Mouse (Mus musculus): ENCODE measurements around the gene Megf6. TPM values are rescaled to one million over a fixed set of nuclear protein-coding genes. Genes with fewer than 3 reads are reported as not detected.
A peak's percentile ranks its signal among the peaks of the same experiment; 100 is the strongest.

Gene Megf6
- 10 to 100 TPM; 50.0 to 52.8 TPM for total RNA-seq (2021)

DNA sequence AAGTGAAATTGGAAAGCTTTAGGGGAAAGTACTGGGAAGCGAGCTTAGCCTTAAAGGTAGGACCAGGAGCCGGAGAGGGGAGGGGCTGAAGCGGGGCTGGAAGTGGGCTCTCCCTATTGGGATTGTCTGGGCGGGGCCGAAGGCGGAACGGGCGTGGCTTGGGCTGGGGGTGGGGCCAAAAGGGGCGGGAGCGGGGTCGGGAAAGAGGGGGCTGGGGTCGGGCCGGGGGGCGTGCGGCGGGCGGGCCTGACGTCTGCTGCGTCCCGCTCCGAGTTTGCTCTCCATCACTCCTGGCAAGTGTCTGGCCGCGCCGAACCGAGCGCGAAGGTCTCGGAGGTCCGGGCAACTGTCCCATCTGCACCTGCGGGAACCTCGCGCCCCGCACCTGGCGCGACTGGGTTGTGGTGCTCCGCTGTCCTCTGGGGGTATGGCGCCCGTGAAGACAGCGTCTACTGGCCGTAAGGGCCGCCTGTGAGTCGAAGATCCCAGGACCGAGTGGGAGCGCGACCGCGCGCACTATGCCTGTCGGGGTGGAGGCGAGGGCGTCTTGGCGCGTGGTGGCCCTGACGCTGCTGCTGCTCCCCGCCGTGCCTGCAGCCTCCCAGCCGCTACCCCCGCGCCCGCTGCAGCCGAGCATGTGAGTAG lies at the start of gene Megf6:
Megf6 (plus strand) TSS at position 225 of the 645 bp plus-strand sequence.
- peak; percentile 76 for DNase-seq

- no peak for DNase-seq
Measured at GRCm38 (mm10) chr4:154121800-154122199, 48.7 kb upstream of the Megf6 start.

DNA sequence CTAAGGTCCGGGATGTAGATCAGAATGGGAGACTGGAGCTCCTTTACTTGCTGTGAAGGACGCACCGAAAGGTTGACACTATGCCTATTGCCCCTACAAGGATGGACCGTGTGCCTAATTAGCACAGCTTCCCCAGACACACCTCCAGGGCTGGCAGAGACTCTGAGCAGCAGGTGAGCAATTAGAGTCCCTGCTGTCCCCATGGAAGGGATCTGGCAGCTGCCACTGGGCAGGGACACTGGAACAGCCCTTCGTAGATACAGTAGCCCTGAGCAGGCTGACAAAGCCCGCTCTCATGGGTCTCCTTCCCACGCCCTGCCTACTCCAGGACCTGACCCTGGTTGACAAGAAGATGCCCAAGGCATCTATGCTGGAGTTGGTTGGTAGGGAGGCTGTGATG lies 48.2 kb upstream of the Megf6 start:
- no peak for DNase-seq

DNA sequence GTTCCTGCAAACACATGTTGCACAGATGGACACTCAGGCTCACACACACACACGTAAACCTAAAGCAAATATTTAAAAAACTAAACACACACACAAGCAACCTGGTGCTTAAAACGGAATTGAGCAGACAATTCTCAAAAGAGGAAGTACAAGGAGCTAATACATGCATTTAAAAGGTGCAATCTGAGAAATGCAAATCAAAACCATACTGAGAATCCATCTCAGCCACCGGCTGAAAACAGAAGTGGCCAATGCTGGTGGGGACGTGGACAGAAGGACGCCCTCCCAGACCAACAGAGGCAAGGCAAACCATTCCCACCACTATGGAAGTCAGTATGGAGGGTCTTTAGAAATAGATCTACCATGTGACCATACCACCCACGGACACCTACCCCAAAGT lies 47.0 kb upstream of the Megf6 start:
- no peak for DNase-seq

DNA sequence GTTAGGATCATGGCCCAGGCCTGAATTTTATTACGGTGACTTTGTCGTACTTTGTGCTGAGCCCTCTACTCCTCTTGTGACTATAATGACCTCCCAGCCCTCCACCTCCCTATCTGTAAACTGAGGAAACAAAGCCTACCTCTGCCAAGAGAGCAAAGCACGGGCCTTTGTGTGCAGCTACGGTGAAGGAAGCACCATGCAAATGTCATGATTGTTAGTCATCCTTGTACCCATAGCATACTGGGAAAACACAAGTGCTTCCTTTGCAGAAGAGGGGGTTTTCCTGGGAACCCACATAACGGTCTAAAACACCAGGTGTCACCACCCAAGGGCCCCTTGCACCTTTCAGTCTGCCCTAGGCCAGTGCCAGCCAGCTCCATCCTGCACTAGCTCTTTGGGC lies 45.3 kb upstream of the Megf6 start:
- DNase-seq, result no peak

DNA sequence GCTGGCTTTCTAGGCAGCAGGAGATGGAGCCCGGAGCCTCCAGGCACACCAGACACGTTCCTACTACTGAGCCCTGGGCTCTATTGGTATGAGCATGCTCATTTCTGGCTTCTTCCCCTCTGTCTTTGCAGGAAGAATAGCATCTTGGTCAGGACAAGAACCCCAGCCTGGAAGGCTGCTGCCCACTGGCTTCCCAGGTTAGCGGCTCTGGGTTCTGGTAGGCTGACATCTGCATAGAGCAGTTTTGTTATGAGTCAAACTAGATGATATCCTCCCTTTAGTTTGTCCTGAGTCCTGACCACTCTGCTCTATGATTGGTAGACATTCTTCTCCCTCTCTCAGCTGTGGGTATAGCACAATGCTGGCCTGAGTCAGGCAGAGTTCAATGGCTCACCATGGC lies 43.3 kb upstream of the Megf6 start:
- DNase-seq, result no peak

DNA sequence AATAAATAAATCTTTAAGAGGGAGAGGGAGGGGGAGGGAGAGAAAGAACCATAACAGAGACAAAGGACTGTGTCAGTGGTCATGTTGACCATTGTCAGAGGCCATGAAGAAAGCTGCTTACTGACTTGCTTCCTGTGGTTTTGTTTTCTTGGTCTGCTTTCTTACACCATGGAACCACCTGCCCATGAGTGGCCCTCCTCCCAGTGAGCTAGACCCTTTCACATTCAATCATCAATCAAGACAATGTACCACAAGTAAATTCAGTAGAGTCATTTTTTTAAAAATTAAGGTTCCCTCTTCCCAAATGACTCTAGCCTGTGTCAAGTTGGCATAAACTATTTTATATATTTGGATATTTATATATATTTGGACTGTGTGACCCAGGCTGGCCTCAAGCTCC lies 40.6 kb upstream of the Megf6 start:
- no peak for DNase-seq

GRCm38 (mm10) chr4:154131894-154132293 lies 38.6 kb upstream of the Megf6 start:
- no peak for DNase-seq

GRCm38 (mm10) chr4:154134803-154135202 lies 35.7 kb upstream of the Megf6 start:
- no peak for DNase-seq

DNA sequence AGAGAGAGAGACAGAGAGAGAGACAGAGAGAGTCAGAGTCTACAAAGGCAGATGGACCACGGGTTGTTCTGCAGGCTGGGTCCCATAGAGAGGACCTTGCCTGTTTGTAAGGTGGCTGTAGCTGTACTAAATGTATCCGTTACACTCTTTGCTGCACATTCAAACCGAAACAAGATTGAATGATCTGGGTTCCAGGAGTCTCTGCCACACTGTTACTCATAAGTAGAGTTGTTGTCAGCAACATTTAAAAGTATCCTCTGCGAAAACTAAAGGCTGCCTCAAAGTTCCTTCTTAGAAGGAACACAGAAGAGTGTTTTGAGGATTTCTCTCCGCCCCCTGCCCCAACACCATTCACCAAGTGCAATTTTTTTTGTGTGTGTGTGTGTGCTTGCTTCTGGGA lies 33.4 kb upstream of the Megf6 start:
- no peak for DNase-seq

DNA sequence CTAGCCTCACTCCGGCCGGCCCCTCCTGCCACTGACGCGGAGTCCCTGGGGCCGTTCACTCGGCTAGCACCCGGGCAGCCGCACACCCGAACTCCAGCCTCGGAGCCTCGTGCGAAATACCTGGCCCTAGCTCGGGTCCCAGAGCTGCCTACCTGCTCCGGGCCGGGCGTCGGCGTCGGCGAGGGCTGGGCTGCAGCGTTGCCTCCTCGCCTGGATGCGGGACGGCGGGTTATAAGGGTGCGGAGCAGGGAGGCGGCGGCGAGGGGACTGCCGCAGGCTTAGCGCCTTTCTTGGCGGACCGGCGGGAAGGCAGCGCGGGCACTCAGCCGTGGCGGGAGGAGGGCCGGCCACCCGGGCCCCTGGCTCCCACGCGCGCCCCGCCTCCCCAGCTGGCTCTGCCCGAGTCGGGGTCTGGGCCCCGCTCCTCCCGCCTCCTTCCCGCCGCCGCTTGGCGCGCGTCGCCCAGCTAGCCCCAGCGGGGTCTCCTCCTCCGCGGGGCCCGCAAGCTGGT lies 30.8 kb upstream of the Megf6 start:
- peak; percentile 26 for DNase-seq

DNA sequence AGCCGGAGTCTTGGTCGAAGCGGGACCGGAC lies 30.5 kb upstream of the Megf6 start, which contains the start of gene Trp73:
Trp73 (minus strand) TSS at position 27 of the 31 bp plus-strand sequence.
- DNase-seq, result no peak

DNA sequence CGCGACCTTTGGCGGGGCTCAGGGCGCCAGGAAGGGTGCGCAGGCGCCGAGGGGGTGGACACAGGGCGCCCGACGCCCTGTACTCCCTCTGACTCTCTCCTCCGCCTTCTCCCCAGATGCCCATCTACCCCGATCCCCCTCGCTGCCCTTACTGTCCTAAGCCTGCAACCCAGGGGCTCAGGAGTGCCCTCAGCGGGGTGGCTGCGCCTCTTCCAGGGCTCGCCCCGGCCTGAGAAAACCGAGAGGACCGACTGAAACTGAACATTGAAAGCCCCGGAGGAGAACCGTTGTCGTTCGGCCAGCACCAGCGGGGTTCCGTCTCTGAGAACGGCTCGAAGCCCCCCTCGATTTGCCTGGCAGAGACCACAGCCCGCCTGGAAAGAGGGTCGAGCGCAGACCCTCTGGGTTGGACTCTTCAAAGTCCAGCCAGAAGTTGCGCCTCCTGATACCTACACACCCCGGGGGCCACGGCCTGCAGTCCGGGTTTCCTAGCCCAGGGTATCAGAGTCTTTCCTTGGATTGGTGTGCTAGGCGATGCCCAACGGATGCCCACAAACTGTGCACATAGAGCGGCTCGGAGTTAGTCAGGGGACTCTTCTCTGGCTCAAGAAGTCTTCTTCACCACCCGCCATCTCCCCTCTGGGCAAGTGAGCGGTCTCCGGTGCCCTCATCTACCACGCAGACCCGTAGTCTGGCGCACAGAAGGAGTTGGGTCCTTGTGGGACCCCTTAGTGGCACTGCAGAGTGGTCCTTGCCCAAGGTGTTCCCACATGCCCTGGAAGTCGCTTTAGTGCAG lies 30.1 kb upstream of the Megf6 start:
- DNase-seq, result no peak

GRCm38 (mm10) chr4:154141009-154141867 lies 29.3 kb upstream of the Megf6 start:
- DNase-seq, result no peak

- peak; percentile 92 for DNase-seq
Measured at GRCm38 (mm10) chr4:154142211-154143040, 28.1 kb upstream of the Megf6 start, which contains the start of gene Wrap73. Gene Wrap73, plus strand, starts transcription at chr4:154142372.

GRCm38 (mm10) chr4:154144712-154145111 lies 25.8 kb upstream of the Megf6 start:
- no peak for DNase-seq

- no peak for DNase-seq
Measured at GRCm38 (mm10) chr4:154146342-154146741, 24.2 kb upstream of the Megf6 start.

DNA sequence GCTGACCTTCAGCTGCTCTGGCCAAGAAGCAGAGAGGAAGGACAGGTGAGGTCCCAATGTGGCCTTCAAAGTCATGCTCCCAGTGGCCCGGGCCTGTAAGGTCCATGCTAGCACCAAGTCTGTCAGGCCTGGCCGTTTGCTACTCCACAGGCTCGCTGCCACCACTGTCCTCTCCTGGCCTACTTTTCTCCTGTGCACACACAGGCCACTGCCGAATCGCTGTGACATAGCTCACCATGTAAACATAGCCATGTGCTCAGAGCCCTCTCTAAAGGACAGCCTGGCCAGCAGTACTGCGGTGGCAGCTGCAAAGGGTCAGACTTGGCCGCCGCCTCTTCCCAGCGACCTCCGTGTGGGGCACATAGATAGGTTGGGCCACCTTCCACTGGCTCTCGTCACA lies 16.4 kb upstream of the Megf6 start:
- no peak for DNase-seq

DNA sequence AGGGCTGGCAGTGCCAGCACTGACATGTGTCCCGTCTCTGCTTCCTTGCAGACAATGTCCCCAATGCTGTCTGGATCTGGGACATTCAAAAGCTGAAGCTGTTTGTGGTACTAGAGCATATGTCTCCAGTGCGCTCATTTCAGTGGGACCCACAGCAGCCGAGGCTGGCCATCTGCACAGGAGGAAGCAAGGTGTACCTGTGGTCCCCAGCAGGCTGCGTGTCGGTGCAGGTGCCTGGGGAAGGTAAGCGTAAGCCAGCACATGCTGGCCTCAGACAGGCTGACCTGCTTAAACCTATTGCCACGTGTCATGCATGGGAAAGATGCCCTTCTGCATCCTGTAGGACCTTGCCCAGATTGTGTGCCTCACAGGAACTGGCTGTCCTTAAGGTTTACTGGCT lies 14.5 kb upstream of the Megf6 start:
- no peak for DNase-seq

- no peak for DNase-seq
Measured at GRCm38 (mm10) chr4:154157970-154158662, 12.4 kb upstream of the Megf6 start.

DNA sequence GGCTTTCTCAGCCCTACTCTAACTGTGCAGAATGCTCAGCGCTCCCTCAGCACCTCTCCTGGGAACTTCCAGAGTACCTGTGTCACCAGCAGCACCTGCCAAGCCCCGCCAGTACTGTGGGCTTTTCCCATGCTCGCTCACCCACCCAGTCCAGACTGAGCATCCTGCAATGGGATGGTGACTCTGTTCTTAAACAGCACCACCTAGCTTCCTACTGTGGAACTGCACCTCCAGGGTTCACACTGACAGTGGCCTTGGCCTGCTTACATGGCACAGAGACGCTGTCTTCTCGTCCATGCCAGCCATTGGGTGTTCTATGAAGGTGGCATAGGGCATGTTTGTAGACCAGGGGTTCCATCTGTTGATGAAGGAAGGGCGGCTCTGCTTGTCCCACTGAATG lies 11.5 kb upstream of the Megf6 start:
- peak; percentile 92 for DNase-seq

DNA sequence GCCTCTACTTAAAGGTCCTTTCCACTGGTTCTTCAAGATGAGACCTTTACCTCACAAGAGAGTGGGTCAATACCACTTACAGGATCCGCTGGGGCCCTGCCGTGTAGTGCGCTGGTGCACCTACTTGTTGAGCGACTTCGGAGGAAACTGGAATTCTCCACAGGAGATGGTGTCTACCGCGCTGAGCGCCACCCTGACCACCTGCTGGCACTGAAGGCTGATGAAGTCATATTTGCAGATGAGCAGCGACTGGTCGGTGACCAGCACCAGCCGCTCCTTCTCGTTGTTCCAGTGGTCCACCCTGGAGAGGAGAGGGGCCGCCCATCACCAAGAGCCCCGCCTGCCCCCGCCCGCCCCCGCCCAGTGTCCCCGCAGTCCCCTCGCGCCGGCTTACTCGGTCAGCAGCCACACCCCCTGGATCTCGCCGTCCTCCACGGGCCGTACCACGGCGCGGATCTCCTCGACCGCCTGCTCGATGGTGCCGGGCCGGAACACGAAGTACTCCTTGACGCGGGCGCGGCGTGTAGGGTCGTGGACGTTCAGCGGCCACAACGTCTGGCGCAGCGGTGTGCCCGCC lies 10.5 kb upstream of the Megf6 start:
- no peak for DNase-seq
